Mouse (Mus musculus): ENCODE data around the gene Morc2a. TPM values are rescaled to one million over a fixed set of nuclear protein-coding genes. Genes with fewer than 3 reads are reported as not detected.

Morc2a gene
- polyA plus RNA-seq, 1 experiment = 22.9 TPM

DNA sequence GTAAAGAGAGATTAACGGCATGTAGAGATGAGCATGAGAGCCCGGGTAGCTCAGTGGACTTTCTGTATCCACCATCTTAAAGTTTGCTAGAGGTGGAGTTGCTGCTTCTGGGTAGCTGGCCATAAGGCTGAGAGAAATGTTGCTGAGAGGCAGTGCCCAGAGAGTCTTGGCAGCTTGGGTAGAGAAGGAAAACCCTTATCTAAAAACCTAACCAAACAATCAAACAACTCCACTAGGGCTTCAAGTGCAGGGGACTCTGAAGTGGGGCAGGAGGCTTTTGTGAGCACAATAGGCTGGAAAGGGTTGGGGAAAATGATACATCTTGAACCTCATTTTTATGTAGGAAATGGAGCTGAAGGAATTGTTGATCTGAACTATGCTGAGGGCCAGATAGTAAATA, 37.3 kb downstream of the Morc2a start:
- Histone ChIP-seq H3K4me1 (ENCODE audit: control insufficient read depth, insufficient read depth, low read length) (peaks cover 8% of the 10 kb centered on the region; the same call in 1 of the 2 replicates), H3K27ac (ENCODE audit: insufficient read depth, low read length) (no peak overlapping the region), H3K4me3 (replicated peaks; ENCODE audit: insufficient read depth, low read depth, low read length) (no peak overlapping the region), H3K27me3 (ENCODE audit: control insufficient read depth, insufficient read depth, low read length) (no peaks in the 10 kb centered on the region)
- TF ChIP-seq POLR2A (IDR thresholded peaks at IDR 0.05; ENCODE audit: borderline replicate concordance, insufficient read depth, low read length) = no peak
- no peak for TF ChIP-seq CTCF (IDR thresholded peaks at IDR 0.05; ENCODE audit: borderline replicate concordance, insufficient read depth, low read depth, low read length)
- WGBS = 91% methylated on average over 2 of the region's 2 CpGs
- no peak for DNase-seq

DNA sequence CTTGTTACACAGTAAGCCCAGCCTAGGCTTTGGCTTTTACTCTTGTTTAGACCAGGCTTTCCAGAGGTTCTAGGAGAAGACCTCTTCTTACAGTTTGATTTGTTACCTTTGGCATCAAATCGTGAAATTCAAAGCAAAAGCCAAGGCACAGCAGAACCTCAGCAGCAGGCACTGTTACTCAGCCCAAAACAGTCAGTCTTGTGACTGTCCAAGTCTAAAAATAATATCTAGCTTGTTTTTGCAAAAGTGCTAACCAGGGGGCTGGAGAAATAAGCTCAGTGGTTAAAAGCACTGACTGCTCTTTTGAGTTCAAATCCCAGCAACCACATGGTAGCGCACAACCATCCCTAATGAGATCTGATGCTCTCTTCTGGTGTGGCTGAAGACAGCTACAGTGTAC, 37.9 kb downstream of the Morc2a start:
- no peak for TF ChIP-seq CTCF (IDR thresholded peaks at IDR 0.05; ENCODE audit: borderline replicate concordance, insufficient read depth, low read depth, low read length)
- TF ChIP-seq POLR2A (IDR thresholded peaks at IDR 0.05; ENCODE audit: borderline replicate concordance, insufficient read depth, low read length) = no peak
- Histone ChIP-seq H3K27me3 (ENCODE audit: control insufficient read depth, insufficient read depth, low read length) (no peaks in the 10 kb centered on the region), H3K4me1 (ENCODE audit: control insufficient read depth, insufficient read depth, low read length) (peaks cover 8% of the 10 kb centered on the region; the same call in 1 of the 2 replicates), H3K27ac (ENCODE audit: insufficient read depth, low read length) (no peak overlapping the region), H3K4me3 (replicated peaks; ENCODE audit: insufficient read depth, low read depth, low read length) (no peak overlapping the region)
- DNase-seq = no peak
- 53% methylated on average over 2 of the region's 2 CpGs for WGBS

DNA sequence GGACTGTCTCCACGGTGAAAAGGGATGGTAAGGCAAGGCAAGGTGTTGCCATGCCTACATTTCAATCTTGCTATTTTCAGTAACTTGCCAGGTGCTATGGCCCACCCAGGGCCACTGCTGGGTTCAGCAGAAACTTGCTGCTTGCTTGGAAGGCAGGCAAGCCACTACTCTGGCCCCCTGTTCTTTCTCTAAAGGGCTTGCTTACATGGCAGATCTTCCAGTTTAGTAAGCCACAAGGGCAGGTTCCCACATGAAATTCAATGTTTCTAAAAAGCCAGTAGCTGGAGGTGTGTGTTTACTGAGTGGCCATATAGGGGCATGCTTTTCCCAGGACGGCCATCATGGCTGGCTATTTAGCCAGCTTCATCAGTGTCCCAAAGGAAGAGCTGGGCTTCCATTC, 42.8 kb downstream of the Morc2a start:
- DNase-seq = no peak
- no peaks in the 10 kb centered on the region for H3K4me1 ChIP-seq (ENCODE audit: control insufficient read depth, insufficient read depth, low read length)
- H3K27ac ChIP-seq (ENCODE audit: insufficient read depth, low read length) = no peak overlapping the region
- no peak overlapping the region for H3K4me3 ChIP-seq (replicated peaks; ENCODE audit: insufficient read depth, low read depth, low read length)
- no peak for TF ChIP-seq CTCF (IDR thresholded peaks at IDR 0.05; ENCODE audit: borderline replicate concordance, insufficient read depth, low read depth, low read length)
- TF ChIP-seq POLR2A (IDR thresholded peaks at IDR 0.05; ENCODE audit: borderline replicate concordance, insufficient read depth, low read length) = no peak
- WGBS = 64% methylated on average over 2 of the region's 2 CpGs
- H3K27me3 ChIP-seq (ENCODE audit: control insufficient read depth, insufficient read depth, low read length) = no peaks in the 10 kb centered on the region

DNA sequence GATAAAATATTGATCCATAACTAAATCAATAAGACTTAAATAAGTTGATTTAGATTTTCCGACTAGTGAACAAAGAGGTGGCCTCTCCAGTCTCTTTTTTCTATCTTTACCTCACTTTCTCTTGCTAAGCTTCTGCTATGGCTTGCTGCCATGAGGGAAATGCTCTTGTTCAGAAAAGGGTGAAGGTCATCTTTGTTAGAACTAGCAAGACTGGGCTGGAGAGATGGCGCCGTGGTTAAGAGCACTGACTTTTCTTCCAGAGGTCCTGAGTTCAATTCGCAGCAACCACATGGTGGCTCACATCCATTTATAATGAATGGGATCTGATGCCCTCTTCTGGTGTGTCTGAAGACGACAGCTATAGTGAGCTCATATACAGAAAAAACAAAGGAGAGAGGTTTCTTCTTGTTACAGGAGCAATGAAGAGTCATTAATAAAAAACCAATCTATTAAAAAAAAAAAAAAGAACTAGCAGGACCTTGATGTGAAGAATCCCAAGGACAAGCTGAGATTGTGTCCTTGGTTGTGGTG, 47.2 kb downstream of the Morc2a start:
- TF ChIP-seq POLR2A (IDR thresholded peaks at IDR 0.05; ENCODE audit: borderline replicate concordance, insufficient read depth, low read length) (no peak), CTCF (IDR thresholded peaks at IDR 0.05; ENCODE audit: borderline replicate concordance, insufficient read depth, low read depth, low read length) (no peak)
- H3K4me1 ChIP-seq (ENCODE audit: control insufficient read depth, insufficient read depth, low read length) = no peaks in the 10 kb centered on the region
- DNase-seq = no peak
- H3K4me3 ChIP-seq (replicated peaks; ENCODE audit: insufficient read depth, low read depth, low read length) = no peak overlapping the region
- WGBS = 80% methylated on average over 5 of the region's 5 CpGs
- H3K27me3 ChIP-seq (ENCODE audit: control insufficient read depth, insufficient read depth, low read length) = no peaks in the 10 kb centered on the region
- H3K27ac ChIP-seq (ENCODE audit: insufficient read depth, low read length) = no peak overlapping the region

DNA sequence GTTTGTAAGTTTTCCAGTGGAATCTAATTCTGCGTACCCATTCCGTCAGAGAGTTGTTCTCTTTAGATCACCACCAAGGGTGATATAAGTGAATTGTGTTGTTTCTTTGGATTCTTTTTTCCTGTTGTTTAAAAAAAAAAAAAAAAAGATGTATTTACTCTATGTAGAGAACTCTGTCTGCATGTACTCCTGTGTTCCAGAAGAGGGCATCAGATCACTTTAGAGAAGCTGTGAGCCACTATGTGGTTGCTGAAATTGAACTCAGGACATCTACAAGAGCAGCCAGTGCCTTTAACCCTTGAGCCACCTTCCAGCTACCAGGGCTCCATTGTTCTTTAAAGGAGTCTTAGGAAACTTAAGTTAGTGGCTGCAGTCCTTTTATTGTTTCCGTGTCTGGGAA, 48.5 kb downstream of the Morc2a start:
- H3K27ac ChIP-seq (ENCODE audit: insufficient read depth, low read length) = no peak overlapping the region
- DNase-seq = no peak
- no peak for TF ChIP-seq POLR2A (IDR thresholded peaks at IDR 0.05; ENCODE audit: borderline replicate concordance, insufficient read depth, low read length)
- TF ChIP-seq CTCF (IDR thresholded peaks at IDR 0.05; ENCODE audit: borderline replicate concordance, insufficient read depth, low read depth, low read length) = peak; percentile 41; the same call in 1 of the 2 replicates
- 90% methylated on average over 3 of the region's 3 CpGs for WGBS
- H3K27me3 ChIP-seq (ENCODE audit: control insufficient read depth, insufficient read depth, low read length) = no peaks in the 10 kb centered on the region
- H3K4me3 ChIP-seq (replicated peaks; ENCODE audit: insufficient read depth, low read depth, low read length) = no peak overlapping the region
- H3K4me1 ChIP-seq (ENCODE audit: control insufficient read depth, insufficient read depth, low read length) = no peaks in the 10 kb centered on the region

DNA sequence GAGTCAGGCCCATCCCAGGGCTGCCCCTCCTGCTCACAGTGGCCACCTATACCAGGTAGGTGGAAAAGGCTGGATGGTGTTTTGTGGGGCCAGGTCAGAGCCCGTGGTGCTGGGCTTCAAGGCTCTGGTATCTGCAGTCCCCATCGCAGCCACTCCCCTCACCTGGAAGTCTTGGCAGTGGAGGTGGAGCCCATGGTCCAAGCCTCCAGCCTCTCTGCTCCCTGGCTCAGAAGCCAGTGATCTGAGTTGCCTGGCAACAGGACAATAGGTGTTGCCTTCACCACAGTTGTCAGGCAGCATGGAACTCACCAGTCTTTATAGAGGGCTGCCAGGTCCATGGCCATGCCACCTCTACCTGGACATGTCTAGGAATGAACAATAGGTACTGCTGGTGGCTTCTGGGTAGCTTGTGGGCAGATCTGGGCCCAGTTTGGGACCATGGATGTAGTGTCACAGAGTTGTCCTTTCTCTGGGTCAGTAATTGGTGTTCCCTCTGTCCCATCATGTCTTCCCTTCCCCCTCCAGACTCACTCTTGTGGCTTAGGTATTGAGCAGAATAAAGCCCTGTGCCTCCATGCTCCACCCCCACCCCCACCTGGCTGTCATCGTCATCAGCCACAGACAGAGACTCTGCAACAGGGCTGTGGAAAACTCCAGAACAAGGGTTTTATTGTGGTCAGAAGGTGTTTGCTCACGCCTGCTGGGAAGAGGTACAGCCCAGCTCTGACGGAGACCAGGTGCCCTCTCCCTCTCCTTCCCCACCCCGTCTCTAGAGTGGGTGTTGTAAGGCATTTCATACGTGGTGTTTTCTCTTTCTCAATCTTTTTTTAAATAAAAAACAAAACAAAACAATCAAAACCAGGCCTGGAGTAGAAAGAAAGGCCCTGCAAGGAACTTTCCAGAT, 54.4 kb downstream of the Morc2a start:
- H3K4me3 ChIP-seq (replicated peaks; ENCODE audit: insufficient read depth, low read depth, low read length) = no peak overlapping the region
- WGBS = 68% methylated on average over 7 of the region's 7 CpGs
- TF ChIP-seq POLR2A (IDR thresholded peaks at IDR 0.05; ENCODE audit: borderline replicate concordance, insufficient read depth, low read length) (no peak), CTCF (IDR thresholded peaks at IDR 0.05; ENCODE audit: borderline replicate concordance, insufficient read depth, low read depth, low read length) (no peak)
- no peaks in the 10 kb centered on the region for H3K4me1 ChIP-seq (ENCODE audit: control insufficient read depth, insufficient read depth, low read length)
- no peaks in the 10 kb centered on the region for H3K27me3 ChIP-seq (ENCODE audit: control insufficient read depth, insufficient read depth, low read length)
- no peak for DNase-seq
- no peak overlapping the region for H3K27ac ChIP-seq (ENCODE audit: insufficient read depth, low read length)

DNA sequence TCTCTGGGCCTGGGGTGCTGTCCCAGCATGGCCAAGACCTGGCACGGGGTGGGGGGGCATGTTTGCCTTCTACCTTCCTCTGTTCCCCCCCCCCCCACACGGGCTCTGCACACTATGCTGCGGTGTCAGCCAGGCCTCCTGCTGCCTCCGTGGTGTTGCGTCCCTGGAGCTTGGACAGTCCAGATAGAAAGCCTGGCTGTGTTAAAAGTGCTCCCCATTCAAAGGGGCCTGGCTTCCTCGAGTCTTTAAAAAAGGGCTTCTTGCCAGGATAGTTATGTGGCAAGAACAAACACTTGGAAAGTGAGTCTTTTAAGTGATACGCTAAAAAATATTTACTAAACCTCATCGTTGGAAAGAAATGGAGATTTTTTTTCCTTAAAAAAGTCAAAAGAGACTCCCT, 55.4 kb downstream of the Morc2a start:
- Histone ChIP-seq H3K4me1 (ENCODE audit: control insufficient read depth, insufficient read depth, low read length) (no peaks in the 10 kb centered on the region), H3K4me3 (replicated peaks; ENCODE audit: insufficient read depth, low read depth, low read length) (no peak overlapping the region), H3K27me3 (ENCODE audit: control insufficient read depth, insufficient read depth, low read length) (no peaks in the 10 kb centered on the region), H3K27ac (ENCODE audit: insufficient read depth, low read length) (no peak overlapping the region)
- TF ChIP-seq POLR2A (IDR thresholded peaks at IDR 0.05; ENCODE audit: borderline replicate concordance, insufficient read depth, low read length) = no peak
- TF ChIP-seq CTCF (IDR thresholded peaks at IDR 0.05; ENCODE audit: borderline replicate concordance, insufficient read depth, low read depth, low read length) = no peak
- DNase-seq = no peak
- 45% methylated on average over 8 of the region's 8 CpGs for WGBS

DNA sequence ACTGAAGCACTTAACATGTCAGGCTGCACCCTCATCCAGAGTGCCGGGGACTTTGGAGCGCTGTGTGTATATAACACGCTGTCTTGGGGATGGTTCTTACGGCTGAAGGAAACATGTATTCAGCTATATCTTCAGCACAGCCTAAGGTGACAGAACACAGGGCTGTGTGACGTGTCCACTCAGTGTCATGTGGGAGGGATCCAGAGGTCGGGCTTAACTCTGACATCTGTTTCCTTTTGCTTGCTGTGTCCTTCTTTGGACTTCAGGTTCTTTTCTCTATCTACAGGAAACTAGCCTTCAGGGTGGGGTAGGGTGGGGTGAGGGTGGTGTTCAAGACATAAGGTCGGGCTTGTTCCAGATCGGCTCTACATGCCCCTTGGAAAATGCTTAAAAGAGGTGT, 58.1 kb downstream of the Morc2a start:
- Histone ChIP-seq H3K27ac (ENCODE audit: insufficient read depth, low read length) (no peak overlapping the region), H3K4me1 (ENCODE audit: control insufficient read depth, insufficient read depth, low read length) (no peaks in the 10 kb centered on the region), H3K27me3 (ENCODE audit: control insufficient read depth, insufficient read depth, low read length) (no peaks in the 10 kb centered on the region), H3K4me3 (replicated peaks; ENCODE audit: insufficient read depth, low read depth, low read length) (no peak overlapping the region)
- no peak for DNase-seq
- TF ChIP-seq CTCF (IDR thresholded peaks at IDR 0.05; ENCODE audit: borderline replicate concordance, insufficient read depth, low read depth, low read length) (no peak), POLR2A (IDR thresholded peaks at IDR 0.05; ENCODE audit: borderline replicate concordance, insufficient read depth, low read length) (no peak)
- 89% methylated on average over 8 of the region's 8 CpGs for WGBS

All from cerebellum, adult 2 months (tissue).